Mouse (Mus musculus) c-Kit-positive CD71-positive TER-119-negative erythroid progenitor cells, embryonic 14.5 days (primary cell): Measurements from ENCODE around the gene Dusp3.

Experiments
- DNase-seq: peaks from one replicate; pipeline ENCODE4 v3.0.0-alpha.2; 2013; ENCODE audit warnings: low read depth

Gene Dusp3

GRCm38 (mm10) chr11:101986913-101987312 lies at the start of gene Dusp3:
Gene Dusp3 (minus strand): TSS chr11:101987013.
- no peak for DNase-seq

GRCm38 (mm10) chr11:102036336-102036735 lies 49.5 kb upstream of the Dusp3 start:
- DNase-seq, result no peak

- no peak for DNase-seq
These were observed 48.7 kb upstream of the Dusp3 start for GRCm38 (mm10) chr11:102035456-102035960.

- DNase-seq, result no peak
These were observed 48.1 kb upstream of the Dusp3 start for GRCm38 (mm10) chr11:102034887-102035286.

GRCm38 (mm10) chr11:102033055-102033591 lies 46.3 kb upstream of the Dusp3 start:
- no peak for DNase-seq

GRCm38 (mm10) chr11:102031149-102031548 lies 44.3 kb upstream of the Dusp3 start:
- DNase-seq, result no peak

- no peak for DNase-seq
These were observed 43.2 kb upstream of the Dusp3 start for GRCm38 (mm10) chr11:102029966-102030365.

- no peak for DNase-seq
These were observed 42.5 kb upstream of the Dusp3 start for GRCm38 (mm10) chr11:102029304-102029703.

GRCm38 (mm10) chr11:102028087-102028816 lies 41.4 kb upstream of the Dusp3 start, which contains the start of gene Mpp3:
Gene Mpp3 (minus strand): TSS chr11:102028461.
- DNase-seq, result no peak

- DNase-seq, result no peak
These were observed 40.7 kb upstream of the Dusp3 start for GRCm38 (mm10) chr11:102027361-102028017.

GRCm38 (mm10) chr11:102026694-102027360 lies 40.0 kb upstream of the Dusp3 start:
- DNase-seq, result no peak

- no peak for DNase-seq
These were observed 39.3 kb upstream of the Dusp3 start for GRCm38 (mm10) chr11:102025991-102026660.

- DNase-seq, result no peak
These were observed 38.5 kb upstream of the Dusp3 start for GRCm38 (mm10) chr11:102025354-102025753.

GRCm38 (mm10) chr11:102024875-102025274 lies 38.1 kb upstream of the Dusp3 start:
- DNase-seq, result no peak

GRCm38 (mm10) chr11:102024084-102024758 lies 37.4 kb upstream of the Dusp3 start:
- no peak for DNase-seq

- no peak for DNase-seq
These were observed 36.6 kb upstream of the Dusp3 start for GRCm38 (mm10) chr11:102023406-102023805.

- no peak for DNase-seq
These were observed 34.4 kb upstream of the Dusp3 start for GRCm38 (mm10) chr11:102021196-102021595.

- DNase-seq, result no peak
These were observed 32.9 kb upstream of the Dusp3 start for GRCm38 (mm10) chr11:102019736-102020135.

GRCm38 (mm10) chr11:102016136-102016535 lies 29.3 kb upstream of the Dusp3 start:
- no peak for DNase-seq

GRCm38 (mm10) chr11:102015472-102015871 lies 28.7 kb upstream of the Dusp3 start:
- no peak for DNase-seq

GRCm38 (mm10) chr11:102013201-102013600 lies 26.4 kb upstream of the Dusp3 start:
- no peak for DNase-seq
